Mouse (Mus musculus) left cerebral cortex, postnatal 4 days (tissue): Measurements from ENCODE around the gene Tns1. TPM values are rescaled to one million over a fixed set of nuclear protein-coding genes. Genes with fewer than 3 reads are reported as not detected.
A peak's percentile ranks its signal among the peaks of the same experiment; 100 is the strongest.

Experiments used
- DNase-seq: peaks from one replicate; pipeline ENCODE4 v3.0.0-alpha.2; 2022
- intact Hi-C: fragments of 180-260 bp; cut with DNase I; formaldehyde crosslinking; loops from one replicate; pipeline ENCODE4 v1.15.1; 2025
- total RNA-seq, 2 experiments: library from RNA; stranded (reverse); gene quantifications; 2 replicates each; pipeline ENCODE4 v1.2.3; 2021

The Tns1 gene
- total RNA-seq, 2 experiments from 2014 or later, result 19.6 to 21.4 TPM

GRCm38 (mm10) chr1:74017399-74018172 lies 106.7 kb downstream of the Tns1 start:
- DNase-seq, result no peak
- intact Hi-C loops, result no loop called here

DNA sequence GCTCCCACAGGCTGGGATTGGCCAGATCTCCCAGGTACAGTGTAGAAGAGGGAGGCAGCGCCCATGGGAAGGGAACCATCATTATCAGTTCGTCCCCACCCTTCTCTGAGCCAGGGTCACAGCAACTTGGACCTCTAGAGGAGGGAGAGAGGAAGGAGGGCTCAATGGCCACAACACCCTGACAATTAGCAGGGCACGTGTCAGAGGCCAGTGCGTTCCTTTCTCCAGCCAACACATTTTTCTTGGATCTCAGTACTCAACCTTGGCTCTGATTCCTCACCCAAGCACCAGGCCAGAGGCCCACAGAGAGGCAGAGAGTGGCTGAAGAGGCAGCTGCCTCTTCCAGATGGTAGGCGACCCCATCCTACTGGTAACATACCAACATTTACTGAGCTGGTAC lies 107.6 kb downstream of the Tns1 start:
- intact Hi-C loops, result no loop called here
- DNase-seq, result peak; percentile 74

DNA sequence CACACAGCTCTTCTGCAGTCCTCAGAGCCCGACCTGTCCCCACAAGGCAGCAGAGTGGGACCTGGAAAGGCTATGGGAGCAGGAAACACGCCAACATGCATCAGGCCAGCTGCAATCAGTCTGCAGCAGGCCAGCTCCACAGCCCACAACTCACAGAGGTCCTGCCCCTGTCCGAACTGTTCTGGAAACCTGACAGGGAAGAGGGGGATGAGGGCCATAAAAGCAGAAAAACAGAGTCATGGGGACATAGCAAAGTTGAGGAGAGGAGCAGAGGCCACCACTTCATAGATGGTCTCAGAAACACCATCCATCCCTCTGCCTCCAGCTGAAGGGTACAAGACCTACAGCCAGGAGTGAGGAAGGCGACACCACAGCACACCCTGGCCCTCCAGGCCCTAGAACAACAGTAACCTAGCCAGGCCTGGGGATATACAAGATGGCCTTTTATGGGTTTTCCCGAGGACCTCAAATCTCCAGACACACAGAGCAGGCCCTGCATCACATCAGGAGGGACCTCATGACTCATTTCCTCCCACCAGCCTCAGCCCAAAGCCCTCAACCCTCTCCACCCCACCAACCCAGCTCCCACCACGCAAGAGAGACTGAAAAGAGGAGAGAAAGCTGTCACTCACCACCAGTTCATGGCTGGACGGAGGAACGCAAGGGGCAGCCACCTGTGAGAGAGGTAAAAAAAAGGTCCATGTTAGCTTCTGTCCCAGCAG lies 108.6 kb downstream of the Tns1 start:
- no peak for DNase-seq
- intact Hi-C loops, result no loop called here

- intact Hi-C loops, result no loop called here
- DNase-seq, result no peak
These were observed 109.5 kb downstream of the Tns1 start for GRCm38 (mm10) chr1:74014538-74015327.

DNA sequence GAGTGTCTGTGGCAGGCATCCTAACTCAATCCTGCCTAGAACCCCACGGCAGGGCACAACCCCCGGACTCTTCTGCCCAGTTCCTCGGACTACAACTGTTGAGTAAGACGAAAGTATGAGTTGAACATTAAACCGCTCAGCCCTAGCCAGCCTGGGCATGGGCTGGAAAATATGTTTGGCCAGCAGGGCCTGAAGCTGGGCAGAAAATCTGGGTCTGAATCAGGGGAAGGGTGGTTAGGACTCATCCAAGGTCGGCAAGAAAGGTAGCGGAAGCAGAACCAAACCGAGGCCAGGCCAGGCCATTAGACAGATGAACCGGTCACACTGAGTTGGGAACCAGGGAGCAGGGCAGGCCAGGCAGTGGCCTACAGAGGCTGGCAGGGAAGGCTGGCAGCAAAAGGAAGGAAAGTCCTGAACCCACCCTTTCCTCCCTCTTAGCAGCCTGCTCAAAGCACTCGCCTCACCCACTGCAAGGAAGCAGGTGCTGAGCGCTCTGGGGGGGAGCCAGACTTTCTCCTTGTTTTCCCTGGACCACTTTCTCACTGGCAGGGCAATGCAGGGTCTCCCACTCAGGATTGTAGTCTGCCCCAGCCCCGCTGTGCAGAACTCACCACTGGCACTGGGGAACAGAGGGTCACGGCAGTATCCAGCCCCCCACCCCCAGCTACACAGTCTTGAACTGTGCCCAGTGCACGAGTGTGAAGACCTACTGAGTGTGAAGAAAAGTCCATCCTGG lies 110.8 kb downstream of the Tns1 start:
- intact Hi-C loops, result no loop called here
- DNase-seq, result no peak

DNA sequence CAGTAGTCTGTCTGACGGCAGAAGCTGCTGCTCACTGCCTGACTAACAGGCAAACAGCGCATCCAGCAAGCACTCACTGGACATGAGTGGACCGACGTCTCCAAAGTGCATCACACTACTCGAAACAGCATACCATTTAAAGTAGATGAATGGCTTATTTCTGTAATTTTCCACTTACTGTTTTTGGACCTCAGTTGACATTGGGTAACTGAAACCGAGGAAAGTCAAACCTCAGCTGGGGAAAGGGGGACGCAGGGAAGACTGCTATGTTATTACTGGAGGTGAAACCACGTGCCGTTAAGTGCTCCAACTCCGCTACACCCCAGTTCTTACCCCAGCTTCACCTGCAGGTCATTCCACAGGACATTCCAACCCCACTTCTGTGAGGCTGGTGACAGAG lies 111.5 kb downstream of the Tns1 start:
- intact Hi-C loops, result no loop called here
- DNase-seq, result no peak

GRCm38 (mm10) chr1:74009495-74009894 lies 114.8 kb downstream of the Tns1 start:
- DNase-seq, result no peak
- intact Hi-C loops, result no loop called here

DNA sequence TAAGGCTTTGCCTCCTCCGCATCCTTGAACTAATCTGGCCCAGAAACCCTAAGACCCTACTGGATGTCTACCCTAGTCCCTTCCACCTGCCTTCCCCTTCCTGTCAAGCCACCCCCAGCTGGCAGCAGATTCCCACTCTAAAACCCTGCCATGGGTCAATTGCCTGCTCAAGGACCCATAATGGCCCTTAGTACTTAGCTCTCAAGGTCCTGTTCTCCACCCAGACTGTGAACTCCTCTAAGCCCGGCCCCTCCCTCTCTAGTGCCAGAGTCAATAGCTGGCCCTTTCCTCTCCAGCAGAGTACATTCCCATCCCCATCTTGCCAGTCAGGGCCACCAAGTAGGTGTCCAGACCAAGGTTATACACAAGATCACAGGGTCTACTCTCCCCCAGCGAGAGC lies 115.3 kb downstream of the Tns1 start:
- DNase-seq, result no peak
- intact Hi-C loops, result no loop called here

DNA sequence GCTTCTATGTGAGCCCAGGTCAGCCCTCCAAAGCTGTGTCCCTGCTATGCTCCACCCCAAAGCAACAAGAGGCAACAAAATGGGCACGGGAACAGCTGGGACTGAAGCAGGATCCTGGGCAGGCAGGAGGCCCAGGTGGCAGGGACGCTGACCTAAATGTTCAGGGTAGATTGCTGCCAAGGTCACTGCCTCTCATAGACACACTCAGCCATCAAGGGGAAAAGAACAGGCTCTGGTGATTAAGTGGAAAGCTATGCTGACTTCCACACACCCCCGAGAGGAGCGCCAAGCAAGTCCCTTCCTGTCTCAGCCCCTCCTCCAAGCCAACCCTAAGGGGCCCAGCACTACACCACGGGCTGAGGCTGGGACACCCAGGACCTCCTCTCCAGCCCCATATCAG lies 115.8 kb downstream of the Tns1 start:
- intact Hi-C loops, result no loop called here
- DNase-seq, result no peak

DNA sequence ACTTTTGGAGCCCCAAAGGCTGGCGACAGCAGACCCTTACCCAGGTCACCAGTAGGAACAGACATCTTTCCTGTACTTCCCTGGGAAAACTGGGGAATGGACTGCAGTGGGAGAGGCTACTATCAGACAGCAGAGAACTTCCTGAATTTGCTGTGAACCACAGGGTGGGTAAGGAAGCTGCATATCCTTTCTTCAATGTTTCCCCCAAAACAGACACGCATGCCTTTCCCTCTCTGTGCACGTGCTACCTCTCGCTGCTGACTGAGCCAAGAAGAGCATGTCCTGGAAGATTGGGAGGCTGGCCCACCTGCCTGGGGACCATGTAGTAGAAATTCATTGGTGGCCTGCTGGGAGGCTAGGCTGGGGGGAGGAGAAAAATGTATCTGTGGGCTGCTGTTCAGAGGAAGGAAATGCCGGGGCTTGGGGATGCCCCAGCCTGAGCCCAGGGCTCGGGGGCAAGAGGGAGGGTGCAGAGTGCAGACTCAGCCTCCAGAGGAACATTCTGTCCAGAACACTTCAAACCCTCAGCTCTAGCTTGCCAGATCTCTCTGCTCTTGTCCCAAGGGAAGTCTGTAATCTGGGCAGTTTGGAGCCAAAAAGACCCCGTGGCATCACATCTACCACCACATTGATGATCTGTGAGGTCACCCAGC lies 116.7 kb downstream of the Tns1 start:
- intact Hi-C loops, result no loop called here
- no peak for DNase-seq

DNA sequence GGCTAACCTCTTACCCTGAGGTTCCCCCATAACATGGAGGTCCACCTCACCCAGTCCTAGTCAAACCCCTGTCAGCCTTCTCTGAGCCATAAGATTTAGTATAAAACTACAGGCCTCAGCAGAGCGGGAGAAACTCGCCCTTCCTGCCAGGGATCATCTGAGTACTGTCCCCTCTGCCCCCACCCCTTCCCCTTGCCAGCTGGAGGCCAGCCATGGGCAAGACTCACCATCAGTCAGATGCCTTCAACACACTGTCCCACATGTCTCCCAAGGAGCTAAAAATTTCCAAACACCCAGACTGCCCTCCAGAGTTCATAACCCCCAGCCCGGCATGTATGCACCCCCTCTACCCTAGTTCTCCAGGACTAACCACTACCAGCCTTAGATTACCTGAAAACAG lies 119.2 kb downstream of the Tns1 start:
- peak; percentile 33 for DNase-seq
- intact Hi-C loops, result no loop called here

DNA sequence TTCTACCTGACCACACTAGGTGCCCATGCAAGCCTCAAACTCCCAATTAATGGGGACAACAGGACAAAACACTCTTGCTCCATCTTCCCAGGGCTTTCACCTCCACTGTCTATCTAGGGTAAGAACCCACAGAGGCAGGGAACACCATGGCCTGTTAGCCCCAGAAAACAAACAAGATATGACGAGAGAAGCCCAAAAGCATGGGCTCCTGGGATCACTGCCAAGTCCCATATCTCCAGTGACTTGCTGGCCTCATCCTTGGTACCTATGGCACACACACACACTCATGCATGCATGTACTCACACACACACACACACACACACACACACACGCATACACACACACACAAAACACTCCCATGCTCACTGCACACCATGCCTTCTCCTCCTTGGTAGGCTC lies 120.5 kb downstream of the Tns1 start:
- DNase-seq, result no peak
- intact Hi-C loops, result no loop called here

DNA sequence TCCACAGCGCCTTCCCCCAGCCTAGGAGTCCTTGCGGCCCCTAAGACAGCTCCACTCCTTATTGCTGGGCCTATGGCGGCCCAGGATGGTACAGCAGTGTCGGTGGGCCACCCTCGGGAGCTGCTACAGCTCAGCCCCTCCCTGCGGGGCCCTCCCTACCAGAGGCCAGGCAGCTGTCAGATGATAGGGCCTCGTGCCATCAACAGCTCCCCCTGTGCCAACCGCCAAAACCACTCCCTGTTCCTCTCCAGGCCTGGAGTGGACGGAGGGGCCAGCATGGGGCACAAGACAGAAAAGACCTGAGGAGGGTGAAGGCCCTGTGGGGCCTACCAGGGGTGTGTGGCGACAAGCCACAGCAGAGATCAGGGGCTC lies 122.8 kb downstream of the Tns1 start:
- peak; percentile 24 for DNase-seq

DNA sequence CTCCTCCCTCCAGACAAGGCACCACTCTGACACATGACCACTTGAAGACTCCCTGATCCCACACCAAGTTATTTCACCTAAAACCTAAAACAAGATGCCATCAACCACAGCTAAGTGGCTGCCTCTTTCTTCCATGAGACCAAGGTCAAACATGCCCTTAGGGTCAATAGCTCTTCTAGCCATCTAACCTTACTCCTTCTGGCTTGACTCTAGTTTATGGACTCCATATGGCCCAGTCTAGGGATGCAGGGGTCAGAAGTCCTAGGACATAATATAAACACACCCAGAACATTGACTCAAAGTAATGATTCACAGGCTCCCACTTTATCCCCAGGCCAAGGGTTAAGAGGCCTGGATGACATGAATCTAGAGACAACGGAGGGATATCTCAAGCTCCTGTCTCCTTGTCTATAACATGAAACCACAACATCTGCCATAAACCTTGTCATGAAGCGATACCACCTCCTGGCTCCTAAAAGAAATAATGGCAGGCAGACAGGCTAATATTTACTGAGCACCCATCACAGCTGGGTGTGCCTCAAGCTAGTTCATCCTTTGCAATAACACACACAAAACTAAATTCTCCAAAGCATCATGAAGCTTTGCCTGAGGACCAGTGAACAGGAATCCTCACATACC lies 123.3 kb downstream of the Tns1 start:
- intact Hi-C loops, result no loop called here
- no peak for DNase-seq

More for the DNA sequence above, 122.8 kb downstream of the Tns1 start:
- intact Hi-C loops, result no loop called here

DNA sequence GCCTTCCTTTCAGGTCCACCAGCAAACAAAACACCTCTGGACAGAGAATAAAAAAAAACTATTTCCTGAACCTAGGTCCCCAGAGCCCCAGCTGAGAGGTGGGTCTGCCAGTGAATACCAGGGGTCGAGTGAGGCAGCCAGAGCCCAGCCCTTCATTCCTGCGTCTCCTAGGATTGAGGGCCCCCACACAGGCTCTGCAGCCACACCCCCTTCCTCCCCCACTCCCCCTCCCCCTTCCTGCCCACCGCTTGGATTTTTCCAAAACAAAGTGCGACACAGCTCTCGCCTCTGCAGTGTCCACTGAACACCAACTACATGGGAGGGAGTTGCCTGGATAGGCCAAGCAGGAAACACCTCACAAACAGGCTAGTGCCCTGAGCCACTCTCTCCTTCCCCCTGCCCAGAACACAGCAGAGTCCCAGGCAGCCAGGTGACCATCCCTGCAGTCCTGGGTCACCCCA lies 124.0 kb downstream of the Tns1 start:
- no peak for DNase-seq
- intact Hi-C loops, result no loop called here

DNA sequence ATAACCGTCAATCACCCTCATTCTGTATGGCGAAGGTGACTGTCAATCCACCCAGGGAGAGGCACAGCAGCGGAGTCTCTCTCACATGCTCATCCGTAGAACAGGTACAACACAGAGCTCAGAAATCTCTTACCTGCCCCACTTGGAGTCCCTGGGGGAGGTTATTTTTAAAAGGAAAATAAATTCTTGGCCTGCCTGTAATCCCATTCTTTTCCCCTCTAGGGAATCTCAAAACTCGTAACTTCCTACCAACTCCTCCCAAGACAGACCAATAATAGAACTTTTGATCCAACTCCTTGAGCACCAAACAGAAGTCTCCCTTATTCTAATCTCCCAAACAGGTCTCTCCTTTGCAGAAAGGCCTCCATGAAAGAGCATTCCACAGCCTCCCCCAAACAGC lies 124.7 kb downstream of the Tns1 start:
- DNase-seq, result no peak
- intact Hi-C loops, result loop anchor here (10.0 kb wide), 1 partner anchor 75 kb away; no protein-coding TSS in a partner anchor

DNA sequence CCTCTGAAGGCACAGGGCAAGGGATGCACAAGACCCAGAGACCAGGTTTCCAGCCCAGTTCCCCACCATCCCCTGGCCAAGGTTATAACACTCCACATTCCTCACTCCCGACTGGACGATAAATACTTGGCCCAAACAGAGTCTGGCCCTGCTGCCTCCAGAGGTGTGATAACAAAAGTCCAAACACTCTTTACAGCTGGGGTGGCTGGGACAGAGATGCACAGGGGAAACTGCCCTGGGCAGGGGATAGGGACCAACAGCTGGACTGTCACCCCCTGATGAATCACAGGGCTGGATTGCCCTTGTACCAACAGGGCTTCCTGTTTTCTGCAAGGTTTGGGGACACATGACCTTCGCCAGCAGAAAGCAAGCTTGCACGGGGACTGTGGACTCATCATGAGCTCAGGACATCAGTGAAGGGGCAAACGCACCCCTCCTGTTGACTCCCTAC lies 125.3 kb downstream of the Tns1 start:
- intact Hi-C loops, result loop anchor here (10.0 kb wide), 1 partner anchor 76 kb away; no protein-coding TSS in a partner anchor
- no peak for DNase-seq

DNA sequence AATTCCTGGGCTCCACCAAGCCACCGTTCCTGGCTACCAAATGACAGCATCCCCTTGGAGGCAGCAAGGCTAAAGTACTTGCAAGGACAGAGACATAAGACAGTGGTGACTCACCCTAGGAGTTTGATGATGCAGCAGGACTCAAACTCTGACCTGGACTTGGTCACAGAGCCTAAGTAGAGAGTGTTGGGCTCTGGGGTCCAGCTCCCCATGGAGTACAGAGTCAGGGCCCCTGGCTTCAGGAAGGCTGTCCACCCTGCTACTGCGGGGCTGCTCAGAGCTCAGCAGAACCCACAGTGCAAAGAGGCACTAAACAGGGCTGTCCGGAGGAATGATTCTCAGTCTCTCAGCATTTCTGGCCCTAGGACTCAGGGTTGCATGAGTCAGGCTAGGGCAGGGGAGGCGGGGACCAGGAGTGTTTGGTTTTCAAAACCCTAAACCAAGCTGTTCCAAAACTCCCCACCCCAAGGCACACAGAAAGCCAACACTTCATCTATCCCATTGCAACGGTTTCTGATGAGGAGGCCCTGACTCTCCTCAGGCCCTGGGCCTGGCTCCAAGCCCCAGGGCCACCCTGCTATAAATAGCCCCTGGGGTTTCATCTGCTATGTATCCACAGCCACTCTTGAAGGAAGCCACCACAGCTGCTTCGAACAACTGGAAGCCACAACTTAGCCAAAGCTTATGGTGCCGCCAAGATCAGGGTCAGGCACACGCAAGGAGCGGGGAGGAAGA lies 126.0 kb downstream of the Tns1 start:
- DNase-seq, result no peak
- intact Hi-C loops, result loop anchor here (10.0 kb wide), 1 partner anchor 77 kb away; no protein-coding TSS in a partner anchor

DNA sequence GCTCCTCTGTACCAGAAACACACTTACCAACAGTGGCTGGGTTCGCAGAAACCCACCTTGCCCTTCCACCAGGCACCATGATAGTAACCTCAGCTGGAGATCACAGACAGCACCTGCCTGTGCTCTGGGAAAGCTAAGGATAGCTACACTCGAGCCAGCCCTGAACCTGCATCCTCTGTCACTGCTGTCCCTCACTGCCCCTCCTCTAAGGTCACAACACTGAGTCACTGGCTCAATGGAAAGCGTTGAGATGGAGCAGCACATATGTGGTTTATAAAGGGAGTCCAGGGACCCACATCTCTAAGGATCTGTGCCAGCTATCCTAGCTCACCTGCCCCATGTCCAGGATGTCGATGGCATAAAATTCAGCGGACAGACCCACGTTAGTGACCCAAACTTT lies 126.9 kb downstream of the Tns1 start:
- intact Hi-C loops, result loop anchor here (10.0 kb wide), 1 partner anchor 77 kb away; no protein-coding TSS in a partner anchor
- DNase-seq, result no peak
